Mouse (Mus musculus): ENCODE measurements around the gene Pkd1l3. TPM values are rescaled to one million over a fixed set of nuclear protein-coding genes. Genes with fewer than 3 reads are reported as not detected.
A peak's percentile ranks its signal among the peaks of the same experiment; 100 is the strongest.

Pkd1l3 gene
- polyA plus RNA-seq, 1 experiment from 2014 or later = 0.11 TPM

GRCm38 (mm10) chr8:109591367-109591766 lies 22.9 kb upstream of the Pkd1l3 start:
- Histone ChIP-seq H3K36me3 (peaks cover 38% of the 10 kb centered on the region), H3K27ac (replicated peaks) (no peak overlapping the region), H3K9me3 (replicated peaks) (no peaks in the 10 kb centered on the region), H3K4me1 (no peaks in the 10 kb centered on the region), H3K4me3 (replicated peaks) (no peak overlapping the region), H3K9ac (no peak overlapping the region), H3K27me3 (no peaks in the 10 kb centered on the region), H3K4me2 (replicated peaks) (no peak overlapping the region)
- no peak for ATAC-seq (ENCODE audit: insufficient number of reproducible peaks, low FRiP score, low TSS enrichment, low read depth)
- 87% methylated on average over 3 of the region's 3 CpGs for WGBS

DNA sequence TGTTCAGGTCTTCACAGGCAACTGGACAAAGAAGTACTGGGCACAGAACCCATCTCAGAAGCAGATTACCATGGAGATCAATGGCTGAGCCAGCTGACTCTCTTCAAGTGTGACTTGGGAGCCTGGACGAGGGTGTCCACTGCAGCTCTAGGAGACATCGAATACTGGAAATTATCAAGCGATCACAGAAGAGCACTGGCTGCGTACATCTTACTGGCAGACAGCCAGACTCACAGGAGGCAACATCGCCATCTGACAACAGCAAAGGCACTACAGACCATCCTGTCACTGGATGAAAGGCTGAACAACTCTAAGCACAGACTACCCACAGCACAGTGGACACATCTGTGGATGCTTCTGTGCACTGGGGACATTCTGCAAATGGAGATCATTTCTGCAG lies 22.2 kb upstream of the Pkd1l3 start:
- H3K9ac ChIP-seq = no peak overlapping the region
- no peaks in the 10 kb centered on the region for H3K27me3 ChIP-seq
- no peaks in the 10 kb centered on the region for H3K9me3 ChIP-seq (replicated peaks)
- H3K4me2 ChIP-seq (replicated peaks) = no peak overlapping the region
- no peak for ATAC-seq (ENCODE audit: insufficient number of reproducible peaks, low FRiP score, low TSS enrichment, low read depth)
- WGBS = 90% methylated on average over 5 of the region's 5 CpGs
- no peak overlapping the region for H3K4me3 ChIP-seq (replicated peaks)
- no peaks in the 10 kb centered on the region for H3K4me1 ChIP-seq
- no peak overlapping the region for H3K27ac ChIP-seq (replicated peaks)
- H3K36me3 ChIP-seq = peaks cover 38% of the 10 kb centered on the region

- H3K9me3 ChIP-seq (replicated peaks) = no peaks in the 10 kb centered on the region
- no peak overlapping the region for H3K4me3 ChIP-seq (replicated peaks)
- H3K4me2 ChIP-seq (replicated peaks) = no peak overlapping the region
- H3K4me1 ChIP-seq = no peaks in the 10 kb centered on the region
- no peak for ATAC-seq (ENCODE audit: insufficient number of reproducible peaks, low FRiP score, low TSS enrichment, low read depth)
- H3K36me3 ChIP-seq = peaks cover 40% of the 10 kb centered on the region
- WGBS = 72% methylated on average over 6 of the region's 6 CpGs
- no peak overlapping the region for H3K9ac ChIP-seq
- no peaks in the 10 kb centered on the region for H3K27me3 ChIP-seq
- H3K27ac ChIP-seq (replicated peaks) = no peak overlapping the region
Measured at GRCm38 (mm10) chr8:109593117-109593788, 21.1 kb upstream of the Pkd1l3 start.

- H3K9me3 ChIP-seq (replicated peaks) = no peaks in the 10 kb centered on the region
- 49% methylated on average over 8 of the region's 8 CpGs for WGBS
- ATAC-seq (ENCODE audit: insufficient number of reproducible peaks, low FRiP score, low TSS enrichment, low read depth) = no peak
- no peaks in the 10 kb centered on the region for H3K27me3 ChIP-seq
- H3K27ac ChIP-seq (replicated peaks) = no peak overlapping the region
- H3K4me3 ChIP-seq (replicated peaks) = no peak overlapping the region
- H3K4me1 ChIP-seq = no peaks in the 10 kb centered on the region
- no peak overlapping the region for H3K9ac ChIP-seq
- H3K36me3 ChIP-seq = peaks cover 52% of the 10 kb centered on the region
- no peak overlapping the region for H3K4me2 ChIP-seq (replicated peaks)
Measured at GRCm38 (mm10) chr8:109595854-109596253, 18.5 kb upstream of the Pkd1l3 start.

DNA sequence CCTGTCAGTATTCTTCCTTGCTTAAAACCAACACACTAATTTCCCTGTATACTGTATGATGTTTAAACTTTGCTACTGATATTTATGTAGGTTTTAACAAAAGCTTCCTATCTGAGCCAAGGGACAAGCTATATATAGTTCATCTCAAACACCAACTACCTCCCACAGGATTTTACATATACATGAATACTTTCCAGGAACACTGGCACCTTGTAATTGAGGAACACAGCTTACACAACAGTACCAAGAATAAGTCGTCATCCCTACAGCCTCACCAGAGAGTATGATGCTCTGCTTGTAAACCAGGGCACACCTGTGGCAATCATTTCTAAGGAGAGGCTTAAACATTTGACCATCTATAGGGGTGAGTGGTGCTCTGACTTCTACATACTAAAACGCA lies 7.6 kb upstream of the Pkd1l3 start:
- Histone ChIP-seq H3K36me3 (peaks cover 33% of the 10 kb centered on the region), H3K27me3 (no peaks in the 10 kb centered on the region), H3K9ac (no peak overlapping the region), H3K9me3 (replicated peaks) (no peaks in the 10 kb centered on the region), H3K4me1 (peaks cover 12% of the 10 kb centered on the region), H3K4me2 (replicated peaks) (no peak overlapping the region), H3K4me3 (replicated peaks) (no peak overlapping the region), H3K27ac (replicated peaks) (no peak overlapping the region)
- no peak for ATAC-seq (ENCODE audit: insufficient number of reproducible peaks, low FRiP score, low TSS enrichment, low read depth)
- WGBS = 76% methylated on average over 2 of the region's 2 CpGs

DNA sequence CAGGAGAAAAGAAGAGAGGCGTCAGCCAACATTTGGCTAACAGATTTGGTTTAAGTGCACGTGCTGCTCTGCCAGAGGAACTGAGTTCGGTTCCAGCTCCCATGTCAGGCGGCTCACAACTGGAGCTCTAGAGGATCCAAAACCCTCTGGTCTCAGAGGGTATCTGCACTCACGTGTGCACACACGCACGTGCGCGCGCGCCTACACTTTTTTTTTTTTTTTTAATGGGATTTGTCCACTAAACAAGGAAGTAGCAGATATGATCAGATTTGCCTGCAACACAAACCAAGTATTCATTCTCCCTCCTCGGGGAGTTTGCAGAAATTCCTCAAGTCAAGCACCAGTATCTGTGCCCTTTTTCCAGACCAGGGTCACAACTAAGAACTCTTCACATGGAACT lies 6.7 kb upstream of the Pkd1l3 start:
- H3K4me3 ChIP-seq (replicated peaks) = peak overlapping the region; percentile 65
- H3K4me2 ChIP-seq (replicated peaks) = peak overlapping the region; percentile 58
- ATAC-seq (ENCODE audit: insufficient number of reproducible peaks, low FRiP score, low TSS enrichment, low read depth) = no peak
- no peaks in the 10 kb centered on the region for H3K9me3 ChIP-seq (replicated peaks)
- 9% methylated on average over 12 of the region's 12 CpGs for WGBS
- peak overlapping the region; percentile 27 for H3K9ac ChIP-seq
- no peaks in the 10 kb centered on the region for H3K27me3 ChIP-seq
- peaks cover 12% of the 10 kb centered on the region for H3K4me1 ChIP-seq
- H3K27ac ChIP-seq (replicated peaks) = no peak overlapping the region
- H3K36me3 ChIP-seq = peaks cover 28% of the 10 kb centered on the region

GRCm38 (mm10) chr8:109608271-109609152 lies 5.8 kb upstream of the Pkd1l3 start, which contains the start of gene Dhodh:
Gene Dhodh (minus strand): TSS chr8:109608673.
- H3K4me1 ChIP-seq = peaks cover 12% of the 10 kb centered on the region
- H3K27ac ChIP-seq (replicated peaks) = peak within 1 kb of the TSS; percentile 98
- peaks cover 19% of the 10 kb centered on the region for H3K36me3 ChIP-seq
- WGBS = under 1% methylated on average over 42 of the region's 42 CpGs
- H3K27me3 ChIP-seq = no peaks in the 10 kb centered on the region
- peak within 1 kb of the TSS; percentile 58 for H3K4me2 ChIP-seq (replicated peaks)
- H3K9ac ChIP-seq = peak within 1 kb of the TSS; percentile 41
- peak within 1 kb of the TSS; percentile 65 for H3K4me3 ChIP-seq (replicated peaks)
- H3K9me3 ChIP-seq (replicated peaks) = no peaks in the 10 kb centered on the region
- ATAC-seq (ENCODE audit: insufficient number of reproducible peaks, low FRiP score, low TSS enrichment, low read depth) = peak; percentile 99

DNA sequence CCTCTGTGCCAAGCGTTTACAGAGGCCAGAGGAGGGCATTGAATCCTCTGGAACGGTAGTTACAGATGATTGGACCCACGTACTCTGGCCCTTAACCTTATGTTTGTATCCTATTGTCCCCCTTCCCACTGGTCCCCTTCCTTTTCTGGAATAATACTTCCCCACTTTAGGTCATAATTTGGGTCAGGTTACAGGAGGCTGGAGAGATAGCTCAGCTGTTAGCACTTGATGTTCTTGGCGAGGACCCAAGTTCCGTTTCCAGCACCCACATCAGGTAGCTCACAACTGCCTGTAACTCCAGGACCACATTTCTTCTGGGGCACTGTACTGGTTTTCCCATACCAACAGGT lies 5.2 kb upstream of the Pkd1l3 start:
- Histone ChIP-seq H3K36me3 (peaks cover 13% of the 10 kb centered on the region), H3K9me3 (replicated peaks) (no peaks in the 10 kb centered on the region), H3K27ac (replicated peaks) (peak overlapping the region; percentile 98), H3K27me3 (no peaks in the 10 kb centered on the region), H3K4me2 (replicated peaks) (peak overlapping the region; percentile 58), H3K4me1 (peaks cover 12% of the 10 kb centered on the region), H3K4me3 (replicated peaks) (peak overlapping the region; percentile 65), H3K9ac (no peak overlapping the region)
- WGBS = 13% methylated on average over 5 of the region's 5 CpGs
- no peak for ATAC-seq (ENCODE audit: insufficient number of reproducible peaks, low FRiP score, low TSS enrichment, low read depth)

DNA sequence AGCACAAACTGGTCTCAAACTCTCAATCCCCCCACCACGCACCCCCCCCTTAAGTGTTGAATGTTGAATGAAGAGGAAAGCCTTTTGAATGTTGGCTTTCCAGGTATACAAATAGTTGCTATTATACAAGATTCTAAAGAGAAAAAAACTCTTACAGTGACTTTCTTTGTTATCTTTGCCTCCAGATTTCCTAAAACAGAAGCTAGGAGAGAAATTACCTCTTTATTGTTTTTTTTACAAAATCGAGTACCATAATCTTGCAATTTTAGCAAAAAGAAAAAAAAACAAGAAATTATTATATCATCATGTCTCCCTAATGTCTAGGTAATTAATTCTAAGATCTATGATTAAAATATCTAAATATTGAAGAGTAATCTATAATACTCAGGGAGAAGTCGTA lies 1.3 kb downstream of the Pkd1l3 start:
- no peaks in the 10 kb centered on the region for H3K27me3 ChIP-seq
- H3K4me1 ChIP-seq = no peaks in the 10 kb centered on the region
- H3K4me2 ChIP-seq (replicated peaks) = no peak overlapping the region
- WGBS = 82% methylated on average over 3 of the region's 3 CpGs
- no peaks in the 10 kb centered on the region for H3K36me3 ChIP-seq
- ATAC-seq (ENCODE audit: insufficient number of reproducible peaks, low FRiP score, low TSS enrichment, low read depth) = no peak
- H3K9me3 ChIP-seq (replicated peaks) = no peaks in the 10 kb centered on the region
- H3K4me3 ChIP-seq (replicated peaks) = no peak overlapping the region
- H3K9ac ChIP-seq = no peak overlapping the region
- H3K27ac ChIP-seq (replicated peaks) = no peak overlapping the region

- H3K27ac ChIP-seq (replicated peaks) = no peak overlapping the region
- 58% methylated on average over 6 of the region's 6 CpGs for WGBS
- no peaks in the 10 kb centered on the region for H3K9me3 ChIP-seq (replicated peaks)
- no peaks in the 10 kb centered on the region for H3K27me3 ChIP-seq
- no peaks in the 10 kb centered on the region for H3K36me3 ChIP-seq
- H3K4me2 ChIP-seq (replicated peaks) = no peak overlapping the region
- no peaks in the 10 kb centered on the region for H3K4me1 ChIP-seq
- H3K9ac ChIP-seq = no peak overlapping the region
- no peak for ATAC-seq (ENCODE audit: insufficient number of reproducible peaks, low FRiP score, low TSS enrichment, low read depth)
- H3K4me3 ChIP-seq (replicated peaks) = no peak overlapping the region
Measured at GRCm38 (mm10) chr8:109628638-109629037, 14.3 kb downstream of the Pkd1l3 start.

DNA sequence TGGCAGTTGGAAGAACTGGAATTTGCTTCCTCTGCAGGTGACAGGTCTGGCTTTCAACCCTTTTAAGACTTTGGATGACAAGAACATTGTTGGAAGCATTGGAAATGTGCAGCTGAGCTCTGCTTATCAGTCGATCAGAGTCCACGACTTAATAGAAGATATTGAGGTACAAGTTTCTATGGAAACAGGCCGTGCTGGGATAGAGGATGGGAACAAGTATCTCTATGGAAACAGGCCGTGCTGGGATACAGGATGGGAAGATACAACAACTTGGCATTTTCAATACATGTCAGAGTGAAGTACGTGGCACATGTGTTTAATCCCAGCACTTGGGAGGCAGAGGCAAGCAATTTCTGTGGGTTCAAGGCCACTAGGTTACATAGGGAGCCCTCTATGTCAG lies 18.2 kb downstream of the Pkd1l3 start:
- Histone ChIP-seq H3K27ac (replicated peaks) (no peak overlapping the region), H3K4me2 (replicated peaks) (no peak overlapping the region), H3K27me3 (no peaks in the 10 kb centered on the region), H3K4me1 (no peaks in the 10 kb centered on the region), H3K36me3 (no peaks in the 10 kb centered on the region), H3K9me3 (replicated peaks) (no peaks in the 10 kb centered on the region), H3K9ac (no peak overlapping the region), H3K4me3 (replicated peaks) (no peak overlapping the region)
- 81% methylated on average over 5 of the region's 5 CpGs for WGBS
- no peak for ATAC-seq (ENCODE audit: insufficient number of reproducible peaks, low FRiP score, low TSS enrichment, low read depth)

All from embryonic facial prominence, embryonic 15.5 days (tissue).